Mouse (Mus musculus): ENCODE measurements at regions not wholly inside any gene's neighbourhood (a gene's known extent, or its start where the extent isn't known, plus 50 kb on each side); places are given as distances from the start of the nearest gene placed in this dataset.

DNA sequence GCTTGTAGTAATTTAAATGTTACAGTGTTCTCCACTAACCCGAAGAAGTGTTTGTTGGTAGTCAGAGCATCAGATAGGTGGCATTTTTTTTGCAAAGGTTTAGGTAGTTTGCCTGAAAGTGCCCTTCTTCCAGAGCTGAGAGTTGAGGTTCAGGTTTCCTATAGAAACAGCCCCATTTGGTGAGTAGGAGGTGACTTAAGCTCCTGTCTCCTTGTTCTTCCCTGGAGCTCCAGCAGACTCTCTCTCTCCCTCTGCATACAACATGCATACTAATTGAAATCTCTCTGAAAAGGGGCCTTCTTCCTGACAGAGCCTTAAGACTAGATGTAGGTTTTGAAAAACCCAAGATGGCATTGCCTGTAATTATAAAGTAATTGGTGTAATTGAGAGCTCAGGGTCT is 161.3 kb downstream of the Spata19 start:
- DNase-seq, result no peak

DNA sequence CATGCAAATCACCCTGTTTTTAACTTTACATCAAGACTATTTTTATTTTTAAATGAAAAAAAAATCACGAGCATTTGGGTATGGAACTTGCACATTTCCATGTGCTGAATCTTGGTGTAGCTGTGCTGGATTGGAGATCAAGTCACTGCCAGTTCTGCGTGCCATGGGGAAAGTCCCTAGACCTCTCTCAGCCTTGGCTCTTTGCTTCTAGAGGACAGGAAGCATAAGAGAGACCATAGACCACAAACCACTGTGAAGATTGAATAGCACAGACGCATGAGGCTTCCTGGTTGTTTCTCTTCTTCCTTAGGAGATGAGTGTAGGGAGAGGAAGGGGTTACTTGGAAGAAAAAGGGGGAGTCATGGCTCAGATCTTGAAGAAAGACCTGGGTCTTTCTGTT is 161.7 kb downstream of the Spata19 start:
- DNase-seq, result no peak

DNA sequence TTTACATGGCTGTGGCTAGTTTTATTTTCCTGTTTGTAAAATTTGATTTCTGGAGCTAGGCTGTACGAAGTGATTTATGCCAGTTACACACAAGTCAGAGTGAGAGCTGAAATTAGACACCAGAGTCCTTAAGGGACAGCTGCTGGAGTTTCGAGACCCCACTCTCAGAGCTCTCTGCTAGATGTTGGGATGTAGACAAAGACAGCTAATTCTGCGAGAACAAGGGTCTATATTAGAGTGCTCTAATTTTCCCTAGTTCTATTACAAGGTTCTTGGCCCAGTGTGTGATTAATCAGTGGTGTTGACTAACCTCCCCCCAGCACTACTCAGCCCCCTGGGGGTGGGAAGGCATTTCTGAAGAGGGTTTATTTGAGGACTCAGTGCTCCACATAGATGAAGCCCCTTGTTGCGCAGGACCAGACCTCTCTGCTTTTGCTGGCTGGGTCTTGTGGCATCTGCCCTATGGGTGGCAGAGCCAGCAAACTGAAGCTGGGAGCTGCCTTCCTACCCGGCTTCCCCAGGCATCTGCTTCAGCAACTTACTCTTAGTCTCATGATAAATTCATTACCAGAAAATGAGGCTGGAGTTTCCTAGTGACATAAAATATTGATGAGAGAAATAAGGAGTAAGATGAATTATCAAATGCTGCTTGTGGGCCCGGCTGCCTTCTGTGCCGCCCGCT is 171.9 kb downstream of the Spata19 start:
- DNase-seq, result no peak

- DNase-seq, result no peak
These were observed 172.4 kb downstream of the Spata19 start for GRCm38 (mm10) chr9:27569054-27569387.

- DNase-seq, result no peak
These were observed 173.3 kb upstream of the Opcml start for GRCm38 (mm10) chr9:27617096-27617839.

- DNase-seq, result no peak
These were observed 155.7 kb upstream of the Opcml start for GRCm38 (mm10) chr9:27634901-27635300.

GRCm38 (mm10) chr9:27640611-27641010 is 150.0 kb upstream of the Opcml start:
- no peak for DNase-seq

DNA sequence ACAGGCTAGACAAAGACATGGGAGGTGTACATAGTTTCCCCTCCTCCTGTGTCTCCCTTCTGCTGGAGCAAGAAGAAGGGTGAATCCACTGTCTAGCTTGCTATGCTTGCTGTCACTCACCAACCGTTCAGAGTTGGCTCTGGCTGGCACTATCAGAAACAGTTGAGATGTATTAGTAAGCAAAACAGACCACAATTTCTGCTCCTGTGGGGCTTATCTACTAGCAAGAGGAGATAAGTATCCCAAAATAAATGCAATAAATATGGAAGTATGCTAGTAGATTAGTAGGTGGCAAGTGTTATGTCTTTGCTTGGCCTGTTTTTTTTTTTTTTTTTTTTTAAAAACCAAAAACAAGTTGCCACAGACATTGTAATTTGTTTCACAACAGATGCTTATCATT is 147.3 kb upstream of the Opcml start:
- no peak for DNase-seq

GRCm38 (mm10) chr9:27643916-27644315 is 146.7 kb upstream of the Opcml start:
- DNase-seq, result no peak

DNA sequence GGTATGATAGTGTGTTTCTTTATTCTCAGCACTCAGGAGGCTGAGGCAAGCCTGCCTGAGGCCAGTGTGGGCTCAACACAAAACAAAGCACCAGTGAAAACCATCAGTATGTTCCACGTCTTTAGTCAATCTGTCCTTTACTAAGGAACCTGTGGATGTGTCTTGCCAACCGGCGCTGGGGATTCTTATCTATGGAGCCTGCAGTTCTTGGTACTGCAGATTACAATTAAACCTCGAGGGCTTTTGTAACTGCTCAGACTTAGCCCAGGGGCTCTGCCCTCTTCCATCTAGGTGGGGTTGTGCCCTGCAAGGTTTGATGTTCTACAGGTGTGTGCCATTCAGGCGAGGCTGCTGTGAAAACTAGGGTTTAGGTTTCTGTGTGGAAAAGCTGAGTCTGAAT is 145.1 kb upstream of the Opcml start:
- no peak for DNase-seq

DNA sequence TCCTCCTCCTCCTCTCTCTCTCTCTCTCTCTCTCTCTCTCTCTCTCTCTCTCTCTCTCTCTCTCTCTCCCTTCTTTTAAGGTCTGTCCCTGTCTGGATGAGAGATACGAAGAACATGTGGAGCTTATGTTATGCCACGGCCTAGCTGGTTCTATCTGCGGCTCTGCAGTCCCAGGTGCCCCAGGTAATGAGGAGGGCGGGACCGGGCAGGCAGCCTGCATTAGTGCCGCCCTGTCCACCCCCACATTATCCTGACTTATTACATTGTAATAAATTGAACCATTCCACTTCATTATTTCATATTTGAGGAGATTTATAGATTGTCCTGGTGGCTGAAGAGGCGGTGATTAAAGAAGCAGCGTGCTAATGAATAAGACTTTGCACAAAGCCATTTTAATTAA is 144.5 kb upstream of the Opcml start:
- no peak for DNase-seq

DNA sequence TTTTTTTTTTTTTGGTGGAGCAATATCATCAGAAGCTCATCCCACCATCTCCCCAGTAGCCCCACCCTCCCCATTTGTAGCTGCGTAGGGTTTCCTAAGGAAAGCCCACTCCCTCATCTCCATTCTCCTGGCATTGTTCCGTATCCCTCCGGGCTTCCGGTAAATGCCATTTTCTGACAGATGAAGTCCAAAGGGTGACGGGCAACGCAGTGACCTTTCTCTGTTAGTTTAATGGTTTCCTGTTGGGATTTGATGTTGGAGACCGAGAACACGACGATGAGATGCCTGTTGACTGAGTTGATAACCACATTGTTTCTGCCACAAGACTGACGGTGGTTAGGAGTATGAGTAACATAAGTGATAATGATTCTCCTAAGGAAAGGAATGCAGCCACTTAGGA is 143.6 kb upstream of the Opcml start:
- no peak for DNase-seq

DNA sequence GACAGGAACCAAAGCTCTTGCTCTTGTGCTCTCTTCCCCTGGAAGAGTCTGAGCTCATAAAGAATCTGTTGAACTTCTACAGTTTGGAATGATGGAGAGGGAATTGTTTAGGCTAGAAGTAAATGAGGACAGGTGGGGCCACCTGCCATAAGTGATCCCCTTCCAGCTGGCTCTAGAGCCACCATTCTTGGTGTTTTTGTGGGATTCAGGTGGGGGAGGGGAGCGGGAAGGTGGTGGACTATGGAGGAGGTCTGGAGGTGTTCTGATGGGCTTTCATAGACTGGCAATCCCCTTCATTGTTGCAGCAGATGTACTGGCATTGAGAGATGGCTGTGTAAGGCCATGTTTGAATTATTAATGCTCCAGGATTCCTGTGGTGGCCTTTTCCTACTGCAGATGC is 132.6 kb upstream of the Opcml start:
- DNase-seq, result no peak

GRCm38 (mm10) chr9:27661431-27662300 is 128.9 kb upstream of the Opcml start:
- DNase-seq, result no peak

GRCm38 (mm10) chr9:27663230-27663629 is 127.3 kb upstream of the Opcml start:
- DNase-seq, result no peak

DNA sequence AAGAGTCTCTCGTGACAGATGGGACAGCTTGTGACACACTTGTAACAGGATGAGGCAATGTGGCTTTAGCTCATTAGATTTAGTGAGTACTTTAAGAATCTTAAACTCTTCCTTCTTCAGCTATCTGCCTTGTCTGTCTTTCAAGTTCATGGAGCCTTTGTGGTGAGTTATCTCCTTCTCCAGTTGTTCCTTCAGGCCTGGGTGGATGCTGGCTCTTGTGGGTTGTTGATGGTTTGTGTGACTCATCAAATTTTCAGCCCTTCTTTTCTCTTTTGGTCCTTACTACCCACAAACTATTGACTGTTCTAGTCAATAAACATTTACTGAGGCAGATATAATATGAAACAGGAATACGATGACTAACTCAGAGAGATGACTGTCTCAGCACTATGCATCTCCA is 124.9 kb upstream of the Opcml start:
- no peak for DNase-seq

GRCm38 (mm10) chr9:27670032-27670740 is 120.4 kb upstream of the Opcml start:
- no peak for DNase-seq

GRCm38 (mm10) chr9:27685325-27685724 is 105.2 kb upstream of the Opcml start:
- no peak for DNase-seq

- no peak for DNase-seq
These were observed 99.0 kb upstream of the Opcml start for GRCm38 (mm10) chr9:27691616-27692015.

- DNase-seq, result no peak
These were observed 97.8 kb upstream of the Opcml start for GRCm38 (mm10) chr9:27692751-27693150.

DNA sequence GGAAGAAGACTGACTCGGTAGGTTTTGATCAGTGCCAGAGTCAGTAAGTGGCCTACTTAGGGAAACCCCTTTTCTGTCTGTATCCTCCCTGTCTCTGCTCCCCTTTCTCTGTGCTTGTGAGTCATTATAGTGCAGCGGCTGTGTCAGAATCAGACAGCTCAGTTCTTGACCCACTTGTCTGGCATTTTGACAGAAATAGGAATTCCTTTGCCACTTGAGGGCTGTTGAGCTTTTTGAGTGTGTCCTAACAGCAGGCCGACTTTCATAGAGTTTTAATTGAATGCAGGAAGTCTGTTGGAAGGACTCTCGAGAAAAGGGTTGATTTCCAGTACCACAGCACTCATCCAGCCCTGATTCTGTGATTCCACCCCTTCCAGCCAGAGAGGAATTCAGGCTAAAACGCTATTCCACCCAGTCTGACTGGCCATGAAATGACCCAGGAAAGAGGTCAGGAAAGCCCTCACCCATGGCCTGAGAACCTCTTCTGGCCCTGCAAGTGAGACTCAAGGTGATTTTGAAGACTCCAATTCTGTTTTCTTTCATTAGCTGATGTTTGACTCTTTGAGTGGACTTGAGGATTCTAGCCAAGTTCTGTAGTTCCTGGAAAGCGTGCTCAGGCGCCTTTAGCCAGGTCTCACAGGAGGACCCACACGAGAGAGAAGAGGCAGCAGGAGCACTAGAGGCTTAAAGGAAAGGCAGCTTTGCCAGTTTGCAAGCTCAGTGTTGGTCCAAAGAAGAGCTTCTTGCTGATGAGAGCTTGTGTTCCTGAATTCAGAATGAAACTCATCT is 95.6 kb upstream of the Opcml start:
- no peak for DNase-seq

DNA sequence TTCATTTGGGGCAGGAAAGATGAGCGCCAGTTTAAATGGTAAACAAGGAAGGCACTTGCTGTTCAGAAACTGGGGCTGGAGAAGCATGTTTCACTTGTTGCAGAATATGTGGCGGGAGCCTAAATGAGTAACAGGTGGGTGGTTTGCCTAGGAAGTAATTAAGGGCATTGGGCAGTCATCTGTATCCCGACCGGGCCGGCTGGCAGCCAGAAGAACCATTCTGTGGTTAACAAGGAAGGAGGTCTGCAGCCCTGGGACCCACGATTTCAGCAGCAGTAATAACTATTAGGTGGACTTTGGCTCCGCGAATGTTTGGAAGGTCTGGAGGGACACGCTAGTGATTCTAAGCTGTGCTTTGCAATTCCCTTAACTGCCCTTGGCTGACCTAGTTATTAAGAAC is 89.0 kb upstream of the Opcml start:
- peak; percentile 10 to 37 for DNase-seq

Data from kidney, postnatal 25 days (tissue).